Mouse (Mus musculus) bone marrow macrophage, adult 2 months (primary cell): ENCODE results near the gene Armcx1. TPM values are rescaled to one million over a fixed set of nuclear protein-coding genes. Genes with fewer than 3 reads are reported as not detected.
A peak's percentile ranks its signal among the peaks of the same experiment; 100 is the strongest.

ENCODE experiments used
- H3K27ac ChIP-seq: 2 replicates; pipeline ENCODE4 v1.5.1; 2012; ENCODE audit warnings: low read depth, low read length; ENCODE audit not compliant: insufficient read depth
- H3K4me1 ChIP-seq: 2 replicates; pipeline ENCODE4 v1.6.1; 2012; ENCODE audit warnings: low read length; ENCODE audit not compliant: control insufficient read depth, insufficient read depth
- H3K4me3 ChIP-seq: 2 replicates; pipeline ENCODE4 v1.5.1; 2012; ENCODE audit warnings: mild to moderate bottlenecking, low read length, moderate library complexity; ENCODE audit not compliant: insufficient read depth
- CTCF ChIP-seq: IDR thresholded peaks from 2 replicates; pipeline ENCODE4 v1.5.1; 2012; ENCODE audit warnings: low read depth, mild to moderate bottlenecking, low read length, moderate library complexity
- POLR2A ChIP-seq: IDR thresholded peaks from 2 replicates; pipeline ENCODE4 v1.6.1; 2012; ENCODE audit warnings: mild to moderate bottlenecking, low read depth, low read length, borderline replicate concordance
- polyA plus RNA-seq: library from polyadenylated mRNA; stranded (reverse); fragments of >200 nt; gene quantifications from 2 replicates; pipeline ENCODE4 v1.2.4, GENCODE M21; 2012; ENCODE audit not compliant: missing spikeins, insufficient read depth, insufficient read length

The Armcx1 gene
- 0.77 TPM in 1 of 2 replicates, not detected in the other for polyA plus RNA-seq

DNA sequence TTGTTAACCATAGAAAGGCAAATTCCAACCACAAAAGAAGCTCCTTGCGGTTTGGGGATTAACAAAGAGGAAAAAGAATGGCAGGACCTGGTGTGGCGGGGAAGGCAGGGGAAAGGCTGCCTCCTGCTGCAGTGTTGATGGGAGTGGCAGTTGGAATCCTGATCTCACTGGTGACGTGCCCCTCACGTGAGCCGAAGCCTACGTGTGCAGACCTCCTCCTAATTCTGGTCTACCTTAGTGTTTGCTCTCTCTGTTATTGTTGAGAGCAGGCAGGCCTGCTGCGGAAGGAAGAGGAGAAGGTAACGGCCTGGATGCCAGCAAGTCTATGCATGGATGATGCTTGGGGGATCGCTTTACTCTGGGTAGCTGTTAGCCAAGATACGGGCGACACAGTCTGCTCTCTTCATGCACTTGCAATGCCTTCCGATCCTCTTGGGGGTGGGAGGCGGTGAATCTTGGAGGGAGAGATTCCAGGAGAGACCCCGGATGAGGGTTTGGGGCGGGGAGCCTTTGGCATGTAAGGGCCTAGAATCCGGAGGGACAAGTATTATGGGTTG is at the start of gene Armcx1:
Gene Armcx1 (plus strand): TSS at position 212 of the 557 bp plus-strand sequence.
- Histone ChIP-seq H3K4me1 (0 out of 2 replicates have a peak, but pooled peaks cover 2% of the 10 kb centered on the region), H3K4me3 (peak within 1 kb of the TSS; percentile 51), H3K27ac (no peak within 1 kb of the TSS)
- TF ChIP-seq POLR2A = no peak
- no peak for TF ChIP-seq CTCF

DNA sequence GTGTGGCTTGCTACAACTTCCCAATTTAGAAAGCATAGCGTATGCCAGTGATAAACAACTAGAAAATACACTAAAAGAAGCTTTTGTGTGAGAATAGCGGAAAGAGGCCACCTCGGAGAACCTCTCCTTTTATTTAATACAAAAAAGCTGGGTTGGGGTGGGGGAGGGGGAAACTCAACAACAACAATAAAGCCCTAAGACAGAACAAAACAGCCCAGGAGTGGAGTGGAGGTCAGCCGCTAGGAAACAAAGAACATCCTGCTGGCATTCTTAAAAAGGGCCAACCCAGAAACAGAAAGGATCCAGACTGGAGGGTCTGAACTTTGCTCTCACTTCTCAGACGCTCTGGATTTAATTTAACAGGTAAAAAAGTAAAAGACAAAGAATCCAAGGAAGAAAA is 42.7 kb upstream of the Armcx1 start:
- no peak overlapping the region for H3K4me3 ChIP-seq
- no peaks in the 10 kb centered on the region for H3K4me1 ChIP-seq
- no peak overlapping the region for H3K27ac ChIP-seq
- TF ChIP-seq CTCF (no peak), POLR2A (no peak)

DNA sequence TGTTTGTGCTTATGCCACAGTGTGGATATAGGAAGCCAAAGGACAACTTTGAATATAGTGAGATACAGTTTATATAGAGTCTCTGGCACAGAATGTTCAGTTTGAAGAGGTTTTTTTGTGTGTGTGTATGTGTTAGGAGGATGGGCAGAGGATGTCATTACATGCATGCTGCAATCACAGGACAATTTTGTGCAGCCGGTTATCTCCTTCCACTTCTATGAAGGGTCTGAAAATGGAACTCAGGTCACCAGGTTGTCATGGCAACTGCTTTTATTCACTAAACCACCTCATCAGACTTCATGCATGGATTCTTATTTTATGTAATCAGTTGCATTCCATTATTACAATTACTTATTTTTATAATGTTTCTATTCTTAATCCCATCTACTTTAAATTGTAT is 41.8 kb upstream of the Armcx1 start:
- Histone ChIP-seq H3K4me1 (no peaks in the 10 kb centered on the region), H3K27ac (no peak overlapping the region), H3K4me3 (no peak overlapping the region)
- no peak for TF ChIP-seq CTCF
- TF ChIP-seq POLR2A = no peak

DNA sequence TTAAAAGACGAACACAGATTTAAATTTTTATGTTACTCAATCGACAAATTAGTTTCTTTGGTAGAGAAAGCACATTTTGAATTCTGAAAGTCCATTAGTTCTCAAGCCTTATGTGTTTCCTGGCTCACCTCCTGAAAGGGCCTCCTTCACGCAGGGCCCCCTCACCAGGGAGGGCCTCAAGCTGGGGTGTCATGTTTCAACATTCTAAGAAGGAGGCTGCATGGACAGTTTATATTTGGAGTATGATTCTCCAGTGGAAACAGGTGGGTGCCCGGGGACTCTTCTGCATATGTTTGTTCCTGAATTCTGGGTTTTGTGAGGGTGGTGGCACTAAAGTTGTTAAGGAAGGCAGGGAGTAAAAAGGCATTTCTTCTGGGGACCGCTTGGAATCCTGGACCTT is 32.8 kb upstream of the Armcx1 start:
- no peak overlapping the region for H3K27ac ChIP-seq
- no peaks in the 10 kb centered on the region for H3K4me1 ChIP-seq
- TF ChIP-seq CTCF (no peak), POLR2A (no peak)
- H3K4me3 ChIP-seq = no peak overlapping the region

DNA sequence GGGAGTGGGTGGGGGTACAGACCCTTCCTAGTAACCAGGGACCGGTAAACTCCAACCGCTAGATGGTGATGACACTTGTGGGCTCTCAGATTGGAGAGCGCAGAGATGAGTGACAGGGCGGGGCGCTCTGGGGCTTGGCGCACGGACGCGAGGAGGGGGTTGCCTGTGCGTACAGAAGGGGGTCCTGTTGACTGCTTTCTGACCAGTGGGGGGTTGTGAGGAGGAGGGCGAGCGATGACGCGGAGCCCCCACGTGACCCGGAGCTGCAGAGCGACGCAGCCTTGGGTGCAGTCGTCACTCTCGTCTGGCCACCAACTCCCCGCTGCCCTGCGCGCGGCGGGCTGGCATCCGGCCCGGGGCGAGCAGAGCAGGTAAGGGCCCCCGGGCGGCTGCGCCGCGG is 31.5 kb upstream of the Armcx1 start, which contains the start of gene Armcx4:
Gene Armcx4 (plus strand): TSS at position 253 of the 400 bp plus-strand sequence.
- no peak for TF ChIP-seq POLR2A
- TF ChIP-seq CTCF = no peak
- H3K27ac ChIP-seq = no peak within 1 kb of the TSS

DNA sequence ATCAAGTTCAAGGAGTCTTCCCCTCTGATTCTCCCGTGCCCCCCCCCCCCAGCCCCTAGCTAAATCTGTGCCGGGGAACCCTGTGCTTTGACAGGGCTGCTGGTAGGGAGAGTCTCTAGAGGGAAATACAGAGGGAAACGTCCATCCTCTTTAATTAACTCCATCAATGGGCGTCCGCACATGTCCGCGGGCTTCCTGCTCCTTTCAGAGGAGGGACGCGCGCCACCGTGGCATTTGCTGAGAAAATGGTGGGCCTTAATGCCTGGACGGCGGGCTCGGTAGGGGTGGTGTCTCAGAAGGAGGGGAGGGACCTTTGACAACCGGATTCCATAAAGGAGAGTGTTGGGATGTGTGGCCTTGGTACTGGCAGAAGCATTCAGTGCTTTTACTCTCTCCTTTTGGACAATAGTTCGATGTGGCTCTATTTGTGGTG is 31.0 kb upstream of the Armcx1 start:
- H3K4me3 ChIP-seq = no peak overlapping the region
- no peak for TF ChIP-seq CTCF
- no peak for TF ChIP-seq POLR2A
- H3K4me1 ChIP-seq = no peaks in the 10 kb centered on the region
- H3K27ac ChIP-seq = no peak overlapping the region

More for the DNA sequence above, 31.5 kb upstream of the Armcx1 start, which contains the start of gene Armcx4:
- H3K4me1 ChIP-seq = no peaks in the 10 kb centered on the region
- 0 out of 2 replicates have a peak within 1 kb of the TSS, but pooled peaks have one; percentile 20 for H3K4me3 ChIP-seq

DNA sequence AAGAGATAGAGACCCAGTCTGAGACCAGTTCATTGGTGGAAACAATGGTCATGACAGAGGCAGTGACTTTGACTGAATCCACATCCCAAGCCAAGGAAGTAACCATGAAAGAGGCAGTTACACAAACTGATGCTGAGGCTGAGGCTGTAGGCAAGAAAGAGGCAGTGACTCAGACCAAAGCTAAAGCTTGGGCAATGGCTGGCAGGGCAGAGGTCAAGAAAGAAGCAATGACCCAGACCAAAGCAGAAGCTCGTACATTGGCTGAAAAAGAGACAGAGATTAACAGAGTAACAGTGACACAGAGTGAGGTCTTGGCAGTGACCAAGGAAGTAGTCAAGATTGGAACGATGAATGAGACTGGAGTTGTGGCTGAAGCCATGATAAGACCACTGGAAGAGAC is 28.1 kb upstream of the Armcx1 start:
- Histone ChIP-seq H3K27ac (no peak overlapping the region), H3K4me1 (no peaks in the 10 kb centered on the region), H3K4me3 (no peak overlapping the region)
- TF ChIP-seq POLR2A (no peak), CTCF (no peak)

DNA sequence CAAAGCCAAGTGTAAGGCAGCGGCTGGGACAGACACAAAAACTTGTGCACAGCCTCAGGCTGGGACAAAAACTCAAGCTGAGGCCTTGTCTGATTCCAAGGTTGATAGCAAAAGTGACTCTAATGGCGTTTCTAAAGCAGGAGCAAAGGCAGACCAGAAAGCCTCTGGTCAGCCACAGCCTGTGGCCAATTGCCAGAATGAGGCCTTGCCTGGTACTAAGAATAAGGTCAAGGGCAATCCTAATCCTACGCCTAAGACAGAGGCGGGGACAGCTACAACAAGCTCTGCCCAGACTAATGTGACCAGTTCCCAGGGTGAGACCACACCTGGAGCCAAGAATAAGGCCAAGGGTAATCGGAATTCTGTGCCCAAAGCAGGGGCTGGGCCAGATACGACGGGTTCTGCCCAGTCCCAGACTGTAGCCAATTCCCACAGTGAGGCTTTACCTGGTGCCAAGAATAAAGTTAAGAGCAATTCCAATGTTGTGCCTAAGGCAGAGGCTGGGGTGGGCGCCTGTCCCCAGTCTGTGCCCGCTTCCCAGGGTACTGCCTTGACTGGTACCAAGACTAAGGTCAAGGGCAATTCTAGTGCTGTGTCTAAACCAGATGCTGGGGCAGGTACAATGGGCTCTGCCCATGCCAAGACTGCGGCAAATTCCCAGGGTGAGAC is 26.8 kb upstream of the Armcx1 start:
- TF ChIP-seq POLR2A (no peak), CTCF (no peak)
- no peak overlapping the region for H3K27ac ChIP-seq
- H3K4me1 ChIP-seq = no peaks in the 10 kb centered on the region
- no peak overlapping the region for H3K4me3 ChIP-seq

DNA sequence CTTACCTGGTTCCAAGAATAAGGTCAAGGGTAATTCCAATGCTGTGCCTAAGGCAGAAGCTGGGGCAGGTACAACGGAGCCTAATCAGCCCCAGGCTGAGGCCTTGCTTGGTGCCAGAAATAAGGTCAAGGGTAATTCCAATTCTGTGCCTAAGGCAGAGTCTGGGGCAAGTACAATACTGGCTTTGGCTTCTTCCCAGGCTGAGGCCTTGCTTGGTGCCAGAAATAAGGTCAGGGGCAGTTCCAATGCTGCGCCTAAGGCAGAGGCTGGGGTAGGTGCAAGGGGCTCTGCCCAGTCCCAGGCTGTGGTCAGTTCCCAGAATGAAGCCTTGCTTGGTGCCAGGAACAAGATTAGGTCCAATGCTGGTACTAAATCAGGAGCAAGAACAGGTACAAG is 26.2 kb upstream of the Armcx1 start:
- H3K27ac ChIP-seq = no peak overlapping the region
- TF ChIP-seq CTCF (no peak), POLR2A (no peak)
- no peaks in the 10 kb centered on the region for H3K4me1 ChIP-seq
- H3K4me3 ChIP-seq = no peak overlapping the region

DNA sequence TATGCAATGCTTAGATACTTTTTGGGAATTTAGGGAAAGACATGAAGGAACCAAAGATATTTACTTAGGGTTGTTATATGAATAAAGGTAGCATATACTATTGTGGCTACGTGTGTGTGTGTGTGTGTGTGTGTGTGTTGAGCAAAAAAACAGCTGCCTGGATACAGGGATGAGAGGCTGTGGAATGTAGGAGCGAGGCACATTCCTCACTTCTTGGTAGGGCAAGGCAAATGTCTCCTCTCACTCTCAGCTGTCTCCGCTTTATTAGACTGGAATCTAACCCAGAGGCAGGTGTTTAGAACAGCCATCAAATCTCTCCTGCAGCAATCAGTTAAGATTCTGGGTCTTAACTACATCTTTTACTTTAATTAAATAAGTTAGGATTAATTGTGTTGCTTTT is 900 bp upstream of the Armcx1 start:
- TF ChIP-seq CTCF = no peak
- TF ChIP-seq POLR2A = no peak
- Histone ChIP-seq H3K4me3 (no peak overlapping the region), H3K27ac (no peak overlapping the region), H3K4me1 (0 out of 2 replicates have a peak, but pooled peaks cover 2% of the 10 kb centered on the region)
